Mouse (Mus musculus): Measurements from ENCODE around the gene 2510039O18Rik.

Gene 2510039O18Rik

DNA sequence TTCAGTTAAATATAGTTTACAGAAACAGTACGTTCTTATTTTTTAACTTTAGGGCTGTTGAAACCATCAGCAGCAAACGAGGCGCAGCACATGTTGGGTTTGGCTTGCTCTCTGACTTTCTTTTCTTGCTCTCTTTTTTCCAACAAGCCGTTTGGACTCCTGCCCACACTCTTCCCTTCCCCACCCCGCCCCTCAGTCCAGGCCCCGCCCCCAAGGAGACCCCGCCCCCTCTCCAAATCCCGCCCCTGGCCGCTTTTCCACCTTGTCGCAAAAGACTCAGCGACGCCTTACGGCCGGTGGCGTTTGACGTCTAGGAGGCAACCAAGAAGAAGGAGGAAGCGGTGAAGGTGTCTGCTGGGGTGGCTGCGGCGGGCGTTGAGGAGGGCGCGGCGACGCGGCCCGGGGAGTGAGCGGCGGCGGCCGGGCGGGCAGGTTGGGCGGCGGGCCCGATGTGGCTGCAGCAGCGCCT is at the start of gene 2510039O18Rik:
Gene 2510039O18Rik (plus strand): TSS at position 320 of the 469 bp plus-strand sequence.
- DNase-seq (ENCODE audit: low read depth, low spot score): peak; percentile 91

- no peak for DNase-seq (ENCODE audit: low read depth, low spot score)
Observed at GRCm38 (mm10) chr4:147895815-147896330, 44.8 kb upstream of the 2510039O18Rik start.

DNA sequence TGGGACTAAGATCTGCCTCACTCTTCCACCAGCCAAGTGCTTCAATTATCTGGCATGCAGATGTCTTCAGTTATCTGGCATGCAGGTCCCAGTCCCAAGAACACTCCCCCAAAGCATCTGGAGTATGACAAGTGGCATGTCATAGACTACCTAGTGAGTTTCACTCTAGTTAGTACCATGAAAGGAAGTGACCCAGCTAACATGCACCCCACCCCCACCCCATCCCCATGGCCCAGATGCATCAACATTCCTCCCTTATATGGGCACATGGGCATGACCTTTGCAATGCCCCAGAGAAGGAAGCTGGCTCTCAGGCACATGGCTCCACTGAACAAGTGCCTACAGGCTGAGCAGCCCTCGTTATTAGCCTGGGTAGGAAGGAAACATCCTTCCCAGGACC is 44.3 kb upstream of the 2510039O18Rik start:
- no peak for DNase-seq (ENCODE audit: low read depth, low spot score)

DNA sequence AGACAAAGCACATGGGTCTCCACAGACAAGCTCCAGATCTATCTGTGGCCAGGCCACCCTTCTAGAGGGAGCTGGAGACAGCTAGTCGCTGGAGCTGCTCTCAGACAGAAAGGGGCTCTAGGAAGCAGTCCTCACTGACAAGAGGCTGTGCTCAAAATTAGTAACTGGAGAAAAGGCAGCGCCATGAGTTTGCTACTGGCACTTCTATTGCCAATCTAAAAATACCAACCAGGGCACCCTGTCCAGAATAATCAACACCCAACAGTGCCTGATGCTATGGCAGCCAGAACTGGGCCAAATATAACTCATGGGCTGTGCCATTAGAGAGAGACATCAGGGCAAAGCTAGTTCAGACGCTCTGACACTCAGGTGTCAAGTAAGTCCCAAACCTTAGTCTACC is 43.3 kb upstream of the 2510039O18Rik start:
- peak; percentile 86 for DNase-seq (ENCODE audit: low read depth, low spot score)

DNA sequence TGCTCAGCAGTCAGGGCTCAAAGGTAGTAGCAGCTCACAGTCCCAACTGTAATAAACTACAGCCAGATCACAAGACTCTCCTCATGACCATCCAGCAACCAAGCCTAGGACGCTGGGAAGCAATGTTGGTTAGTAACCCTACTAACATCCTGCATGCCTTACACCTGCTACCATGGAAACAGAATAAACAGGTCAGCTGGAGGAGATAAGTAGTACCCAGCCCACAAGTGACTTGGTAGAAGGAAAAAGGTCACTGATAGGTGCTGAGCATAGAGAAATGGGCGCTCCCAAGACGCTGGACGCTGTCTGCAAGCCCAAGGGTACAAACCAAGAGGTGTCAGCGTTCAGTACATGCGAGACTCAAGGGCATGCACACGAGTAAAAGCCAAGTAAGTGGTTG is 40.2 kb upstream of the 2510039O18Rik start:
- peak; percentile 71 for DNase-seq (ENCODE audit: low read depth, low spot score)

DNA sequence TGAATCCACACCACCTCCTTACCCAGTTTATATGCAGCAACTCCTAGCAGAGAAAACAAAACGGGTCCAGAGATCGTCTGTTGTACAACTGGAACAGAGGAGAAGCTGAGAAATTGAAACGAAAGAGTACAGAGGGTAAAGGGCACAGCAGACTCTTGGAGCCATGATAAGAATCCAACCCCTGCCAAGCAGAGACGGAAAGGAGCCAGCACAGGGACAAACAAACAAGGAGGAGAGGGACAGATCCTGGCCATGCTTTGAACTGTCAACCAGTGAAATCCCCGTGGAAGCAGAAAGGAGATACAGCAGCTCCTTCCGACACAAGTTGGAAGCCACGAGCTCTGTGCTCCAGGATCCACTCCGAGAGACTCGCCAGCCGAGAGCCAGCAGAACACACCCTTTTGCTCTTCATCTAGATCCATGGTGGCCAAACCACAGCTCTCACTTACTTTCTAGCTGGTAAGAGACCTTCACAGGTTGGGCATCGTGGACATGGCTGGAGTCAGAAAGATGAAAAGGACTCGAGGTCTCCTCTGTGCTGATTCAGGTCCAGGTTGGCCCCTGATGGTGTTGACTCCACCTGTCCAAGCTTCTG is 37.7 kb upstream of the 2510039O18Rik start:
- DNase-seq (ENCODE audit: low read depth, low spot score): no peak

DNA sequence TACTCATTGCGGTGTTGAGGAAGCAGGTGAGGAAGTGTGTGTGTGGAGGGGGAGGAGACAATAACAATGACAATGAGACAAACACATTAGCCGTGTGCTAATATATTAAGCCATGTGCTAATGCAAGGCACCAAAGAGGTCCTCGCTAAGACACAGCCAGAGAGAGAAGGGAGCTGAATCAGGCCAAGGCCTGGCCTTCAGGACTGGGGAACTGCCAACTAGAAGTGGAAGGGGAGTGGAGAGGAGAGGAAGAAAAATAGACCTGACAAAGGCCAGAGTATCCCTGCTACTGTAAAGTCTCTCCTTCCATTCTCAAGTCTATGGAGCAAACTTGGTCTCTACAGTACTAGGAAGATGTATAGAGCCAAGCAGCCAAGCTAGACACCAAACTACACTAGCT is 37.1 kb upstream of the 2510039O18Rik start:
- DNase-seq (ENCODE audit: low read depth, low spot score): no peak

DNA sequence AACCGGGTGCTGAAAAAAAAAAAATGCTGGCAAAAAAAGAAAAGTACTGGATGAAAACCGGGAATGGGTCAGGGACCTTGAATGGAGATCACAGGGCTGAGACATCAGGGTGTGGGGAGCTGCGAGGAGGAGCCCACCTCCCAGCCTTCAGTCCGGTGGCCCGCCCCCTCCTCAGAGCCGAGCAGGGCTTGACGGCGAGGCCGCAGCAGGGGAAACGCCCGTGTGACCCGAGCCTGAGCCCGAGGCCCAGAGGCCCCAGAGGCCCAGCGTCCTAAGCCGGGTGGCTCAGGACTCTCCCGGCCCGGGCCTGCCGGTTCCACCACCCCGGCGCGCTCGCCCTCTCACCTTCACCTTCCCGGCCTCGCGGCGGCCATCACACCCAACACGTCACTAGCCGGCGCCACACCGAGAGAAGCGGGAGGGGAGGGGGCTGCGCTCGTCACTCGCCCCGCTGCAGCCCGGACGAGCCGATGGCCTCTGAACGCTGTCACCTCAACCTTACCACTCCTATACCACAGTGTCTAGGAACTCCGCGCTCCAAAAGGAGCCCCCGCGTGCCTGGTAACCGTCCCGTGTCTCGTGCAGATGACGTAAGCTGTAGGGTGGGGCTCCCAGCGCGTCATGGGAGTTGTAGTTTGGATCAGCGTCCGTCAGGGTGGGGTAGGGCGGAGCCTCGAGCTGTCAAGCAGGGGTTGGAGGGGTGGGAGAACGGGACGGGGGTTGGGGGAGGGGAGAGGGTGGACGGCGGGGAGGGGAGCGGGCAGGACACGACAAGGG is 36.2 kb upstream of the 2510039O18Rik start, which contains the start of gene Mfn2:
Gene Mfn2 (minus strand): TSS at position 392 of the 777 bp plus-strand sequence.
- peak; percentile 92 for DNase-seq (ENCODE audit: low read depth, low spot score)

GRCm38 (mm10) chr4:147905090-147905659 is 35.5 kb upstream of the 2510039O18Rik start:
- no peak for DNase-seq (ENCODE audit: low read depth, low spot score)

GRCm38 (mm10) chr4:147906230-147906629 is 34.5 kb upstream of the 2510039O18Rik start:
- DNase-seq (ENCODE audit: low read depth, low spot score): peak; percentile 70

DNA sequence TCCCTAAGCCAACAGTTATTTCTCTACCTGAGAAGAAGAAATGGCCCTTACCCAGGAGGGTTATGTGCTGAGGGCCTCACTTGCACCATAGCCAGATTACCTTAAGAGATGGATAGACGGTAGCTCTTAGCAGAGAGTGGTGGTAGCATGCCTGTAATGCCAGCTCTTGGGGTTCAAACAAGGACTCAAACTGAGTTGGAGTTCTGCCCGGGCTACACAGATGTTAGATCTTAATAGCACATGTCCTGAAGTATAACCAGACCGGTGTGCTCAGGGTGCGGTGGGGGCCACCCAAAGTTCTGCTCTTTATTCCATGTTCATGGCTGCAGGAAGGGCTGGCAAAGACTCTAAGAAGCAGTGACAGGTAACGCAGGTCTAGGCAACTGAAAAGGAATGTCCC is 31.2 kb upstream of the 2510039O18Rik start:
- DNase-seq (ENCODE audit: low read depth, low spot score): no peak

- DNase-seq (ENCODE audit: low read depth, low spot score): no peak
Observed at GRCm38 (mm10) chr4:147918459-147919121, 22.1 kb upstream of the 2510039O18Rik start.

DNA sequence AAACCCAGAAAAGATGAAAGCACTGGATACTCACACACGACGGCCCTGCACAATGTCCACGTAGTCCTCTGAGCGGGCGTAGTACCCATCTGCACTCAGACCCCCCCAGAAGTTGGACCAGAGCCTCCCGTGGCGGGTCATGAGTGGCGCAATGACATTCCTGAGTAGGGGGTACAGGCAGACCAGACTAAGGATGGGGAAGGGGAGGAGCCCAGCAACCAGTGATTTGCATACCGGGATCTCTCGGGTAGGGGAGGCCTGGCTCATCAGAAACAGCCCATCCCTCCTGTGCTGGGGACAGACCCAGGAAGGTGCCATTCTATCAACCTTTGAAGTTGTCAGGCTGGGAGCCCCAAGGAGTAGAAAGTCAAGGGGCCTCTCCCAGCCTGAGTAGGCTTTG is 19.7 kb upstream of the 2510039O18Rik start:
- DNase-seq (ENCODE audit: low read depth, low spot score): no peak

DNA sequence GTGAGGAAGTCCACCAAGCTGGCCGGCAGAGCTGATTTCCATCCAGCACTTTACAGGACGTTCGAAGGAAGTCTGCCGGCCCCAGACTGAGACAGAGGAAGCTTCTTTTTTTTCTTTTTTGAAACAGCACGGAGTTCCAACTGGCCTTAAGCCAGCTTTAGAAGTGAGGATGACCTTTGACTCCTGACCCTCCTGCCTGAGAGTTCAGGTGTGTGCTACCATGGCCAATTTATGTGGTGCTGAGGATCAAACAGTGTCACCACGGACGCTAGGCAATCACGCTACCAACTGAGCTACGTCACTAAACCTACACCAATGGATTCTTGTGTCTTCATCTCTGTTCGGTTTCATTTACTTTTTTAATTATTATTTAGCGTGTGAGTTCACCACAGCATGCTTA is 18.4 kb upstream of the 2510039O18Rik start:
- no peak for DNase-seq (ENCODE audit: low read depth, low spot score)

- peak; percentile 44 for DNase-seq (ENCODE audit: low read depth, low spot score)
Observed at GRCm38 (mm10) chr4:147927705-147928104, 13.0 kb upstream of the 2510039O18Rik start.

- no peak for DNase-seq (ENCODE audit: low read depth, low spot score)
Observed at GRCm38 (mm10) chr4:147928136-147928535, 12.6 kb upstream of the 2510039O18Rik start.

GRCm38 (mm10) chr4:147928540-147928939 is 12.2 kb upstream of the 2510039O18Rik start:
- no peak for DNase-seq (ENCODE audit: low read depth, low spot score)

- DNase-seq (ENCODE audit: low read depth, low spot score): no peak
Observed at GRCm38 (mm10) chr4:147930946-147931345, 9.7 kb upstream of the 2510039O18Rik start.

DNA sequence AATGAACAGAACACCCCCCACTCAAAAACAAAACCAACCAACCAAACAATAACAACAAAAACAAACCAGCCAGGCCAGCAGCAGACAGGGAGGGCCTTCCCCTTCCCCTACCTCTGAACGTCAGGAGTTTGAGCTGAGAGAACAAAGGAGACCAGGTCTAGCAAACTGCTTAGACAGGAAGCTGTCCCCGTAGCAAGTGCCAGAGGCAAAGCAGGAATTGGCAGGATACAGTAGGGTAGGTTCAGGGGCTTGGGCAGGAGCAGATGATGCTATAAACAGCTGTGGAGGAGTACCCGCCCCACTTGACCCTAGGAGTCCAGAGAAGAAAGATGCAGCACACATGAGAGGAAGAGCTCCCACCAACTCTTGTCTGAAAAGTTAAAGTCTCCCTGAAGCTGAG is 6.6 kb upstream of the 2510039O18Rik start:
- DNase-seq (ENCODE audit: low read depth, low spot score): no peak

GRCm38 (mm10) chr4:147934611-147935010 is 6.1 kb upstream of the 2510039O18Rik start:
- no peak for DNase-seq (ENCODE audit: low read depth, low spot score)

GRCm38 (mm10) chr4:147935904-147936303 is 4.8 kb upstream of the 2510039O18Rik start:
- no peak for DNase-seq (ENCODE audit: low read depth, low spot score)

Data from skeletal muscle tissue, adult 2 months (tissue).